Mouse (Mus musculus) G1E (cell line): ENCODE results near the gene Gm20390.

Experiments used
- CTCF ChIP-seq: IDR thresholded peaks from 2 replicates; pipeline ENCODE4 v1.5.1; 2012; ENCODE audit warnings: low read depth, low read length, inconsistent platforms, mixed read lengths
- GATA2 ChIP-seq: IDR thresholded peaks from 2 replicates; pipeline ENCODE4 v1.6.1; 2012; ENCODE audit warnings: low read depth, low read length, inconsistent platforms, borderline replicate concordance
- TAL1 ChIP-seq: conservative IDR thresholded peaks from 2 replicates; pipeline ENCODE4 v1.6.1; 2012; ENCODE audit warnings: low read depth, low read length, inconsistent platforms, mixed read lengths

DNA sequence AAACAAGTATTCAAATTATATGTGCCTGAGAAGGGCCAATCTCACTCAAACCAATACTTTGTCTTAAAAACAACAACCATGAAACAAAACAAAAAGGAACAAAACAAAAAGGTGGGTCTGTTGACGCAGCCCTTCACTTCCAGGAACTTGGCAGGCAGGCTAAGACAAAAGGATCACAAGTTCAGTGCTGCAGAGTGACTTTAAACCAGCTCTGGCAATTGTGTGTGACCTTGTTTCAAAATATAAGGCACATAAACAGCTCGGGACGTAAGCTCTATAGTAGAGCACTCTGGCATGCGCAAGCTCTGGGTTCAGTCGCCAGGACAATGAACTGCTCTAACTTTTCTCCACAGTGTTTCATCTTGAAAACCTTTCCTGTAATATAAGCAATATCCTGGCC, 4.9 kb upstream of the Gm20390 start:
- TF ChIP-seq CTCF (no peak), GATA2 (no peak), TAL1 (no peak)
